Mouse (Mus musculus): Measurements from ENCODE around the gene Muc3a. TPM values are rescaled to one million over a fixed set of nuclear protein-coding genes. Genes with fewer than 3 reads are reported as not detected.

Gene Muc3a
- polyA plus RNA-seq, 1 experiment from 2014 or later = 0.14 TPM

DNA sequence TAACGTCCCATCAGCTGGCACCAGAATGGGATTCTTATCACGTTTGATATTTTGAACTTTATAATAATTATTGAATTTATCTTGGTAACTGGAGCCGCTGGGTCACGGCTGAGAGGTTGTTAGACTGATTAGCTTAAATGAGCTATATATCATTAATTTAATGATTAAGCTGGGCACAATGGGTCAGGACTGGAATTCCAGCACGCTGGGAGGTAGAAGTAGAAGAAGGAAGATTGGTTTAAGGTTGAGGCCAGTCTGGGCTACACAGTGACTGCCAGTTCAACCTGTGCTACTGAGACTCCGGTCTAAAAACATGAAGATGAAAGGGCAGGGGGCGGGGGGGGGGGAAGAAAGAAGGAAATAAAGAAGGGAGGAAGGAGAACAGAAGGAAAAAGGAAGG, 40.7 kb downstream of the Muc3a start:
- Histone ChIP-seq H3K27me3 (replicated peaks) (peaks cover 8% of the 10 kb centered on the region), H3K4me2 (no peak overlapping the region), H3K9me3 (replicated peaks) (no peaks in the 10 kb centered on the region), H3K9ac (no peak overlapping the region), H3K4me3 (no peak overlapping the region), H3K27ac (no peak overlapping the region), H3K4me1 (no peaks in the 10 kb centered on the region), H3K36me3 (no peaks in the 10 kb centered on the region)
- no peak for ATAC-seq
- 61% methylated on average over 7 of the region's 7 CpGs for WGBS (ENCODE audit: insufficient replicate concordance)

DNA sequence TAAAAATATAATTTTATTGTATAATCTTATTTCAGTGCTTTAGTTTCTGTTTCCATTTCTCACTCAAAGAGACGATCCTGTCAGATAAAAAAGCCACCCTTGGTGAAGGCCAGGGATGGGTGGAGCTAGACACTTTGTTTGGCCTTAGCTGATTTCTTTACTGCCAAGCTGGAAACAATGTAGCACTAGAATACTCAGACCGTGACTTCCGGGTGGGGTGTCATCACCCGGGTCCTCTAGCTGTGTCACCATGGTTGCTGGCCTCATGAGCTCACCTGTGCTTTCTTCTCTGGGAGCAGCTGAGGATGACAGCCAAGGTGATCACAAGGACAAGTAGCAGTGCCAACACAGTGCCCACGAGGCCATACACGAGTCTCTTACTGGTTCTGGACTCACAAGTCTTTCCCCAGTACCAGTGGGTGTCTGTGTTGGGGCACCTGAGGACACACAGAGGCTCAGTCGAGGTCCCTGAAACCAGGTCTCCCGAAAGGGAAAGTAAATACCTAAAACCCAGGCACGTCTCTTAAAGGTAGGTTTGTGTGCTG, 41.3 kb downstream of the Muc3a start:
- H3K9ac ChIP-seq = no peak overlapping the region
- H3K4me3 ChIP-seq = no peak overlapping the region
- 69% methylated on average over 9 of the region's 9 CpGs for WGBS (ENCODE audit: insufficient replicate concordance)
- no peaks in the 10 kb centered on the region for H3K9me3 ChIP-seq (replicated peaks)
- H3K27me3 ChIP-seq (replicated peaks) = peaks cover 10% of the 10 kb centered on the region; the same call in 1 of the 2 replicates
- H3K4me1 ChIP-seq = no peaks in the 10 kb centered on the region
- no peak for ATAC-seq
- H3K36me3 ChIP-seq = no peaks in the 10 kb centered on the region
- no peak overlapping the region for H3K4me2 ChIP-seq
- no peak overlapping the region for H3K27ac ChIP-seq

DNA sequence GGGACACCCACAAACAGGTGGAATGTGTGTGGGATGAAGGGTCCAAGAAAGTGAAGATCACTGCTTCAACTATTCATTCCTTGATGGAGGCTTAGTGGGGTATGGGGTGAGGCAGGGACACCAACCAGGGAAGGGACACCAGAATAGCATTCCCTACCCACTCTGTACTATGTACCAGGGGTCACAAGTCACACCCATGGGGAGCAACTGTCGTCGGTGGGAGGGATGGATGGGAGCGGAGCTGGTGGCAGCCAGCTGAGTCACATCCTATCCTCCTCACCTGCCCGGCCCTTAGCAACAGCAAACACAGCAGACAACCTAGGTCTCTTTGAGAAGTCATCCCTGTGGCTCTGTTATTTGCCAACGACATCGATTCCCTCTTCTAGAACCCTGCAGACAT, 44.6 kb downstream of the Muc3a start:
- WGBS (ENCODE audit: insufficient replicate concordance) = 48% methylated on average over 6 of the region's 6 CpGs

DNA sequence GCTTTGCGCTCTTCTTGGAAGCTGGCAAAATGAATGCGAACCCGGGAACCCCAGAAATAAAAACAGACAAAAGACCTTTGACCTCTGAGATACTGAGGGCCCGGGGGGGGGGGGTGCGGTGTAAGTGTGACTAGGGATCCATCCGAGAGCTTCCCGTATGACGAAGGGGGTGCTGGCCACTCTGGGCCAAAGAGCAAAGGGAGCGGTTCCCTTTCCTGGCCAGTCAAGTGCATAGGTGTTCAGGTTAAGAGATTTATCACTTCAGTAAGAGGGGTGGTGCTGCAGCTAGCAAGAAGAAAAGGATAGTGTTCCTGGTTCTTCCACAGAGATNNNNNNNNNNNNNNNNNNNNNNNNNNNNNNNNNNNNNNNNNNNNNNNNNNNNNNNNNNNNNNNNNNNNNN, 46.2 kb downstream of the Muc3a start:
- Histone ChIP-seq H3K27me3 (replicated peaks) (peaks cover 23% of the 10 kb centered on the region), H3K9ac (no peak overlapping the region), H3K36me3 (no peaks in the 10 kb centered on the region), H3K4me2 (no peak overlapping the region), H3K9me3 (replicated peaks) (no peaks in the 10 kb centered on the region), H3K4me3 (no peak overlapping the region), H3K4me1 (no peaks in the 10 kb centered on the region), H3K27ac (no peak overlapping the region)
- WGBS (ENCODE audit: insufficient replicate concordance) = 58% methylated on average over 9 of the region's 9 CpGs
- no peak for ATAC-seq

More for the DNA sequence above, 44.6 kb downstream of the Muc3a start:
- H3K36me3 ChIP-seq = no peaks in the 10 kb centered on the region
- no peaks in the 10 kb centered on the region for H3K9me3 ChIP-seq (replicated peaks)
- peaks cover 23% of the 10 kb centered on the region for H3K27me3 ChIP-seq (replicated peaks)
- no peak for ATAC-seq
- H3K4me3 ChIP-seq = no peak overlapping the region
- no peak overlapping the region for H3K9ac ChIP-seq
- H3K4me1 ChIP-seq = no peaks in the 10 kb centered on the region
- no peak overlapping the region for H3K27ac ChIP-seq
- no peak overlapping the region for H3K4me2 ChIP-seq

DNA sequence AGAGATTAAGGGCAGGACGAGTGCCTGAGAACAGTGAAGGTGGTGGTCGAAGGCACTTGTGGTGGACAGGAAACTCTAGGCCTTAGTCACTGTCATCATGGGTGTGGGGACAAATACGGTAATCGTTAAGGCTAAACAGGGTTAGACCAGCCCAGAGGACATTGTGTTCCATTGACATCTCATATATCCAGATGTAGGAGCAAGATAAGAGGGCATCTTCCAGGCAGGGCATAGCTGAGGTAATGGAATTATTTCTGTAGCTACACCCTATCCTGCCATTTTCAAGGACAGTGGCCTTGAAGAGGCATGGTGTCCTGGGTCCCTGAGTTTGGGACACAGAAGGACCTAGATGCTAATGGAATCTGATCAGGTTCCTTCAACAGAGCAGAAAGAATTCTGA, 50.3 kb downstream of the Muc3a start:
- ATAC-seq = no peak
- H3K9ac ChIP-seq = no peak overlapping the region
- no peaks in the 10 kb centered on the region for H3K4me1 ChIP-seq
- 0 out of 2 replicates have a peak, but pooled peaks cover 4% of the 10 kb centered on the region for H3K9me3 ChIP-seq (replicated peaks)
- no peaks in the 10 kb centered on the region for H3K36me3 ChIP-seq
- H3K4me3 ChIP-seq = no peak overlapping the region
- peaks cover 18% of the 10 kb centered on the region for H3K27me3 ChIP-seq (replicated peaks)
- 53% methylated on average over 4 of the region's 4 CpGs for WGBS (ENCODE audit: insufficient replicate concordance)
- H3K4me2 ChIP-seq = no peak overlapping the region
- H3K27ac ChIP-seq = no peak overlapping the region

DNA sequence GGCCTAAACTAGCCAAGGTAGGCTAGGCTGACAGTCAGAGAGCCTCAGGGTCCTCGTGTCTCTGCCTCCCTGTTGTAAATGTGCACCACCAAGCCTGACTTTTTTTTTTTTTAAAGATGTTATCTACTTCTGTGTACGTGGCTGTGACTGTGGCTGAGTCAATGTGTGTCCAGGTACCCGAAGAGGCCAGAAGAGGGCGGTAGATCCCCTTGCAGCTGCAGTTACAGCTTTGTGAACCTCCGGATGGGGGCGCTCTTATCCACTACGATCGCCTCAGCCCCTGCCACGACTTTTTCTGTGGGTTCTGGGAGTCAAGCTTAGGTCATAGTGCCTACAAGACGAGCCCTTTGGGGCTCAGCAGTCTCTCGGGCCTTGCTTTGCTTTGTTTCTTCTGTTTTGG, 52.7 kb downstream of the Muc3a start:
- no peak overlapping the region for H3K4me2 ChIP-seq
- no peak overlapping the region for H3K9ac ChIP-seq
- H3K4me1 ChIP-seq = no peaks in the 10 kb centered on the region
- no peak for ATAC-seq
- 14% methylated on average over 11 of the region's 11 CpGs for WGBS (ENCODE audit: insufficient replicate concordance)
- H3K27ac ChIP-seq = no peak overlapping the region
- no peaks in the 10 kb centered on the region for H3K36me3 ChIP-seq
- H3K9me3 ChIP-seq (replicated peaks) = 0 out of 2 replicates have a peak, but pooled peaks cover 7% of the 10 kb centered on the region
- peaks cover 13% of the 10 kb centered on the region; the same call in 1 of the 2 replicates for H3K27me3 ChIP-seq (replicated peaks)
- no peak overlapping the region for H3K4me3 ChIP-seq

Other genes with a start within 250 kb of the Muc3a start
- 2.2 TPM in 2 replicates for gene Cldn15, start 245.8 kb downstream of the Muc3a start, polyA plus RNA-seq (2016; fragmentation: Nextera tagmentation; extraction: Ambion mirVana)
- gene Plod3, start 225.4 kb downstream of the Muc3a start, polyA plus RNA-seq (2016; fragmentation: Nextera tagmentation; extraction: Ambion mirVana) = 17.3 and 22.1 TPM in 2 replicates
- 67.0 and 68.7 TPM in 2 replicates for gene Znhit1, start 224.4 kb downstream of the Muc3a start, polyA plus RNA-seq (2016; fragmentation: Nextera tagmentation; extraction: Ambion mirVana)
- gene Vgf, start 186.0 kb downstream of the Muc3a start, polyA plus RNA-seq (2016; fragmentation: Nextera tagmentation; extraction: Ambion mirVana) = not detected in 2 replicates
- 119 and 121 TPM in 2 replicates for gene Ap1s1, start 166.3 kb downstream of the Muc3a start, polyA plus RNA-seq (2016; fragmentation: Nextera tagmentation; extraction: Ambion mirVana)
- gene Serpine1, start 140.1 kb downstream of the Muc3a start, polyA plus RNA-seq (2016; fragmentation: Nextera tagmentation; extraction: Ambion mirVana) = 0.19 TPM in 1 of 2 replicates, not detected in the other
- gene Trim56, start 96.2 kb downstream of the Muc3a start, polyA plus RNA-seq (2016; fragmentation: Nextera tagmentation; extraction: Ambion mirVana) = 8.6 and 10.3 TPM in 2 replicates
- gene Muc3, start 63.1 kb downstream of the Muc3a start, polyA plus RNA-seq (2016; fragmentation: Nextera tagmentation; extraction: Ambion mirVana) = not detected in 2 replicates
- gene Ache, start 75.1 kb upstream of the Muc3a start, polyA plus RNA-seq (2016; fragmentation: Nextera tagmentation; extraction: Ambion mirVana) = 23.4 and 26.2 TPM in 2 replicates
- 11.9 and 12.5 TPM in 2 replicates for gene Ufsp1, start 82.2 kb upstream of the Muc3a start, polyA plus RNA-seq (2016; fragmentation: Nextera tagmentation; extraction: Ambion mirVana)
- 125 and 128 TPM in 2 replicates for gene Srrt, start 95.3 kb upstream of the Muc3a start, polyA plus RNA-seq (2016; fragmentation: Nextera tagmentation; extraction: Ambion mirVana)
- gene Trip6, start 102.0 kb upstream of the Muc3a start, polyA plus RNA-seq (2016; fragmentation: Nextera tagmentation; extraction: Ambion mirVana) = 16.8 and 18.7 TPM in 2 replicates
- gene Slc12a9, start 121.2 kb upstream of the Muc3a start, polyA plus RNA-seq (2016; fragmentation: Nextera tagmentation; extraction: Ambion mirVana) = 5.0 and 5.8 TPM in 2 replicates
- 14.2 and 15.7 TPM in 2 replicates for gene Ephb4, start 137.7 kb upstream of the Muc3a start, polyA plus RNA-seq (2016; fragmentation: Nextera tagmentation; extraction: Ambion mirVana)

Data from liver, embryonic 12.5 days (tissue).